Mouse (Mus musculus) hindbrain, embryonic 16.5 days (tissue): ENCODE data around the gene Pcgf1. TPM values are rescaled to one million over a fixed set of nuclear protein-coding genes. Genes with fewer than 3 reads are reported as not detected.
A peak's percentile ranks its signal among the peaks of the same experiment; 100 is the strongest.

ENCODE experiments used
- ATAC-seq: fragments of 200-750 bp; cut with Nextera tagmentation; 2 replicates; pipeline ENCODE4 v1.8.0; 2017; ENCODE audit warnings: moderate TSS enrichment, moderate library complexity
- H3K27ac ChIP-seq: fragments of 300-500 bp; sonication (generic); 2 replicates; pipeline ENCODE4 v1.5.1; 2014; ENCODE audit warnings: low read depth, mild to moderate bottlenecking, control low read depth, low read length, moderate library complexity
- H3K27me3 ChIP-seq: fragments of 300-500 bp; sonication (generic); replicated peaks from 2 replicates; pipeline ENCODE4 v1.6.1; 2014; ENCODE audit warnings: low read length; ENCODE audit not compliant: control insufficient read depth, insufficient read depth
- H3K36me3 ChIP-seq: fragments of 300-500 bp; sonication (generic); 2 replicates; pipeline ENCODE4 v1.6.1; 2014; ENCODE audit warnings: mild to moderate bottlenecking, low read length, moderate library complexity, mixed read lengths; ENCODE audit not compliant: control insufficient read depth, insufficient read depth
- H3K4me1 ChIP-seq: fragments of 300-500 bp; sonication (generic); 2 replicates; pipeline ENCODE4 v1.6.1; 2014; ENCODE audit warnings: low read depth, low read length; ENCODE audit not compliant: control insufficient read depth, insufficient read depth
- H3K4me2 ChIP-seq: fragments of 300-500 bp; sonication (generic); 2 replicates; pipeline ENCODE4 v1.6.1; 2014; ENCODE audit warnings: mild to moderate bottlenecking, low read length, control low read depth, moderate library complexity
- H3K4me3 ChIP-seq: fragments of 300-500 bp; sonication (generic); 2 replicates; pipeline ENCODE4 v1.5.1; 2014; ENCODE audit warnings: mild to moderate bottlenecking, low read length, control low read depth, moderate library complexity
- H3K9ac ChIP-seq: fragments of 300-500 bp; sonication (generic); 2 replicates; pipeline ENCODE4 v1.6.1; 2014; ENCODE audit warnings: low read depth, mild to moderate bottlenecking, control low read depth, low read length, moderate library complexity
- H3K9me3 ChIP-seq: fragments of 300-500 bp; sonication (generic); 2 replicates; pipeline ENCODE4 v1.6.1; 2014; ENCODE audit warnings: mild to moderate bottlenecking, low read length, moderate library complexity; ENCODE audit not compliant: control insufficient read depth
- WGBS: fragments of 180-500 bp; shearing (Covaris S2); extraction: QIAGEN DNeasy Blood & Tissue Kit; methylation state at CpG from one replicate; pipeline ENCODE4 v1.1.7; 2014; 5-methylcytosine and 5-hydroxymethylcytosine counted together
- polyA plus RNA-seq: library from polyadenylated mRNA; unstranded; fragments of >200 nt; fragmentation: Nextera tagmentation; extraction: Ambion mirVana; gene quantifications from 2 replicates; pipeline ENCODE4 v1.2.1, GENCODE M21; 2015

The Pcgf1 gene
- polyA plus RNA-seq, 1 experiment from 2014 or later = 48.8 TPM

DNA sequence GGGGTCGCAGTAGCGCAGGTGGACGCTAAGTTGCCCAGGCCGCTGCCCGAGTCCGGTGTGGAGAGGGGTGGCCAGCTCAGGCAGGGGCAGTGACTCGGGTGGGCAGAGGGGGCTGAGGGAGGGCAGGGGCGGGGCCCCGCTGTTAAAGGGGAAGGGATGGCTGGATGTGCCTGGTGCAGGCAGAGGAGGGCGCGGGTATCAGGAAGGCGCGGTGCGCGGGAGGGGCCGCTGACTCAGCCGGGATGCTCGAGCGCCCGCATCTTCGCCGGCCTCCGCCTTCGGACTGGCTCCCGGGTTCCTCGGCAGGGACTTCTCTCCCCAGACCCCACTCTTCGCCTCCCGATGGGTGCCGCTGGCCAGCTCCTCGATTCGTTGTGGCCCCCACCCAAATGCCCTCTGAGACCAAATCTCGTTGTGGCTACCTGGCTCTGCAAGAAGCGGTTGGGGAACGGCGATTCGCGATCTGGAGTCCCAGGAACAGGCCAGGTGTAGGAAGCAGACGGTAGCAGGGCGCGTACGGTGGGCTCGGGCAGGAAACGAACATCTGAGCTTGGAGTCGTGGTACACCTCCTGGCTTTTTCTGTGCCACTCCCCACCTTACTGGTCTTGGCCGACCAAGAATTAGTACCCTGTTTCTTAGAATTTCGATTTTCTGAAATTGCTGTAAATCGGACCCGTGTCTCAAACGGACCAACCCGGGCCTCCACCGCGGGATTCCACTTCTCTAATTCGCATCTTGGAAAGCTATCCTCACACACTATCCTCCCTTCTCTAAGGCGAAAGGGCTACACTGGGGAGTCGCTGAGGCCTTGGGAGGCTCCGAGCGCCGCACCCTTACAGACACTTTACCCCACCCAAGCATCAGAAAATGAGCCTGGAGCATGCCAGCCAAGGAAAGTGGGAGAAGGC, 7.1 kb upstream of the Pcgf1 start:
- ATAC-seq = no peak
- peaks cover 7% of the 10 kb centered on the region; the same call in 1 of the 2 replicates for H3K4me1 ChIP-seq
- H3K9me3 ChIP-seq = no peaks in the 10 kb centered on the region
- WGBS = 1% methylated on average over 50 of the region's 58 CpGs
- no peaks in the 10 kb centered on the region for H3K36me3 ChIP-seq
- no peak overlapping the region for H3K9ac ChIP-seq
- H3K4me2 ChIP-seq = no peak overlapping the region; the same call in 1 of the 2 replicates
- H3K4me3 ChIP-seq = peak overlapping the region; percentile 17; the same call in 1 of the 2 replicates
- H3K27ac ChIP-seq = no peak overlapping the region
- peaks cover 75% of the 10 kb centered on the region for H3K27me3 ChIP-seq

DNA sequence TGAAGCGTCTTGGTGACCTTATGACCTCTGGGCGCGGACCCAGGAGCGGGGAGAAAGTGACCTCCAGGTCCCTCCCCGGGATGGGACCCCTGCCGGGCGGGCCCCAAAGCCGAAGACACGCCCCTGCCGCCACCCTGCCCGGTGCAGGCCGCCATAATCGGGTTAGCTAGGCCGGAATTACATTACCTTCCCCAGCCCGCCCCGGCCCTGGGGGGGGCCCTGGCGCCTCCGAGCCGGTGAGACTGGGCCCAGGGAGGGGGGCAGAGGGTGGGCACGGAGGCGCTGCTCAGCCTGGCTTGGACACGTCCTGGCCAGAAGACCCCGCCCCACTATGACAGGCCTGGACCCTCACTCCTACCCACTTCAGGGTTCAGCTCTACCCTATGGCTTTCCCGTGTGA, 6.4 kb upstream of the Pcgf1 start:
- Histone ChIP-seq H3K4me2 (no peak overlapping the region), H3K4me1 (peaks cover 7% of the 10 kb centered on the region; the same call in 1 of the 2 replicates), H3K27me3 (peaks cover 74% of the 10 kb centered on the region), H3K9me3 (no peaks in the 10 kb centered on the region), H3K27ac (no peak overlapping the region), H3K4me3 (no peak overlapping the region), H3K36me3 (no peaks in the 10 kb centered on the region), H3K9ac (no peak overlapping the region)
- peak; percentile 41; the same call in 1 of the 2 replicates for ATAC-seq
- WGBS = 1% methylated on average over 19 of the region's 24 CpGs

DNA sequence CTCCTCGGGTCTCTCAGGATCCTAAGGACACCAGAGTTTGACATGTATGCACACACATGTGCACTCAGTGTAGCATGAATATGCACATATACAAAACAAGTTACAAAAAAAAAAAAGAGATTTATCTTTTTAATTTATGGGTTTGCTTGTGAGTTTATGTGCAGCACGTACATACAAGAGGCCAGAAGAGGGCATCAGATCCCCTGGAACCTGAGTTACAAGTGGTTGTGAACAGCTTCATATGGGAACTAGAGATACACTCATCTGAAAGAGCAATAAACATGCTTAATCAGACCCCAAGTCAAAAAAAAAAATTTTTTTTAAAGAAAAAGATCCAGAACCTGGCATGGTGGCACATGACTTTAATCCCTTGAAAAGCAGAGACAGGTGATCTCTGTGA, 2.7 kb upstream of the Pcgf1 start:
- Histone ChIP-seq H3K4me2 (no peak overlapping the region), H3K9ac (no peak overlapping the region), H3K9me3 (no peaks in the 10 kb centered on the region), H3K27me3 (peaks cover 47% of the 10 kb centered on the region), H3K4me3 (no peak overlapping the region), H3K36me3 (no peaks in the 10 kb centered on the region), H3K27ac (no peak overlapping the region), H3K4me1 (peaks cover 15% of the 10 kb centered on the region)
- 16% methylated on average over 2 of the region's 2 CpGs for WGBS
- no peak for ATAC-seq

DNA sequence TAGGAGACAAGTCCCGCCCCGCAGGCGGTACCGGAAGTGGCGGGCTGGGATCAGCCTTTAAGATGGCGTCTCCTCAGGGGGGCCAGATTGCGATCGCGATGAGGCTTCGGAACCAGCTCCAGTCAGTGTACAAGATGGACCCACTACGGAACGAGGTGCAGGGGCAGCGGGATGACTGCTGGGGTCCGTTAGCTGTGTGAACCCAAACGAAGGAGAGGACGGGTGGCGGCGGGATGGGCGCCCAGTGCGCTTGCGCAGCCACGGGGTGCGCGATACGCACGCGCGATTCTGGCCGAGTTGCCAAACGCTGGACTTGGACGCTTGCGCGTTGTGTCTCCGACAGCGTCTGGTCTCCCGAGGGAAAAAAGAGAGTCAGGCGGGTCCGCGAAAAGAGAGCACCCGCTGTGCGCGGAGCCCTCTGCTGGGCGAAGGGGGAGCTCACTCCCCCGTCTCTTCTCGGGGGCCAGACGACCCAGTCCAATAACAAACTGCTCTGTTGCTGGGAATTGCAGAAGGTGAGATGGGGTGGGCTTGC, 722 bp downstream of the Pcgf1 start:
- peaks cover 6% of the 10 kb centered on the region; the same call in 1 of the 2 replicates for H3K36me3 ChIP-seq
- peak overlapping the region; percentile 87 for H3K9ac ChIP-seq
- WGBS = under 1% methylated on average over 46 of the region's 46 CpGs
- peaks cover 11% of the 10 kb centered on the region for H3K4me1 ChIP-seq
- H3K4me3 ChIP-seq = peak overlapping the region; percentile 88
- peak overlapping the region; percentile 92 for H3K27ac ChIP-seq
- peaks cover 40% of the 10 kb centered on the region for H3K27me3 ChIP-seq
- no peaks in the 10 kb centered on the region for H3K9me3 ChIP-seq
- ATAC-seq = peak; percentile 95
- H3K4me2 ChIP-seq = peak overlapping the region; percentile 97

DNA sequence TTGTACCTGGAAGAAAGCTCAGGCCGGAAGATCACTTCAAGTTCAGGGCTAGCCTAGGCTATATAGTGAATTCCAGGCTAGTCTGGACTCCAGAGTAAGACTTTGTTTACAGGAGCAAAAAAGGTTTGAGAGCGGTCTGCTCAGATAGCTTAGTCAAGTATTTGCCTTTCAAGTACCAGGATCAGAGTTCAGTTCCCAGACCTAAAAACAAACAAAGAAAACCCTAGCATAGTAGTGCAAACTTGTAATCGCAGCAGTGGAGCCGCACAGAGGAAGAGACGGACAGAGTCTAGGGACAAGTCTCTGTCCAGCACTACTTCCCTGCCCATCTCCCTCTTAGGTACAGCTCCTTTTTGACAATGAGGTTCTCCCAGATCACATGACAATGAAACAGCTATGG, 2.5 kb downstream of the Pcgf1 start:
- H3K4me3 ChIP-seq = no peak overlapping the region
- H3K27ac ChIP-seq = no peak overlapping the region
- H3K27me3 ChIP-seq = peaks cover 41% of the 10 kb centered on the region
- H3K4me2 ChIP-seq = no peak overlapping the region
- H3K4me1 ChIP-seq = peaks cover 11% of the 10 kb centered on the region
- H3K9ac ChIP-seq = no peak overlapping the region
- WGBS = over 99% methylated on average over 5 of the region's 5 CpGs
- peaks cover 6% of the 10 kb centered on the region; the same call in 1 of the 2 replicates for H3K36me3 ChIP-seq
- no peak for ATAC-seq
- no peaks in the 10 kb centered on the region for H3K9me3 ChIP-seq

DNA sequence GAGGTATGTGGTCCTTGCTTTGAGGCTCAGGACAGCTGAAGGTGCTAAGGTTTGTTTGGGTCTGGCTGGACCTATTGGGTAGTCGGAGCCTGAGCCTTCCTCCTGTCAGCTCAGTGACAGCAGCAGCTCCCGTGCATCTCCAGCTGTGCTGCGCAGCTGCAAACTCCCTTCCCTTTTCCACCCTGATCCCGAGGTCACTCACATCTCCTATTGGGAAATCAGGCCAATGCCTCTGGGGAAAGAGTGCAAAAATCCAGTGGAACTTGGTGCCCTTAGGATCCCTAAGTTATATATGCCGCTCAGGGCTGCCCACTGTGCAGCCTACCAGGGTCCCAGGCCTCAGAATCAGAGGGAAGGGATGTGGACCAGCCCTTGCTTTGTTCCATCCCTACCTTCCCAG, 5.8 kb downstream of the Pcgf1 start:
- Histone ChIP-seq H3K27me3 (peaks cover 54% of the 10 kb centered on the region), H3K4me1 (peaks cover 11% of the 10 kb centered on the region), H3K4me3 (no peak overlapping the region), H3K9ac (no peak overlapping the region), H3K27ac (no peak overlapping the region), H3K36me3 (peaks cover 6% of the 10 kb centered on the region; the same call in 1 of the 2 replicates), H3K9me3 (no peaks in the 10 kb centered on the region), H3K4me2 (no peak overlapping the region)
- ATAC-seq = no peak
- WGBS = 8% methylated on average over 5 of the region's 5 CpGs

DNA sequence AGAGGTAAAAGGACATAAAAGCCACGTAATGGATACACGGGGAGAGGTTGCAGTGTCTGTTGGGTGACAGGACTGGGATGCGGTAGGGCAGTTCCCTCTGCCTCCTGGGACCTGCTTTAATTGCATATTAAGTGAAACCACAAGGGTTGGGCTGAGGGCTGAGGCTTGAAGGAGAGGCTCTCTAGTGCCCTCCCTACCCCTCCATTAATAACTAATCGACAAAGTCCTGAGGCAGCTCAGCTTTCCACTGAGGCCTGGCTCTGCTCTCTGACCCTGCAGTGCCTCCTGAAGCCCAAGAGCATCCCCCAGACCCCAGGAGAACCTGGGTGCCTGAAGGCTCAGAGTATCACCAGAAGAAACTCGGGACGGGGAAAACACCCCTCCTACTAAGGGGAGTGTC, 6.8 kb downstream of the Pcgf1 start:
- Histone ChIP-seq H3K4me3 (no peak overlapping the region), H3K9me3 (no peaks in the 10 kb centered on the region), H3K36me3 (peaks cover 6% of the 10 kb centered on the region; the same call in 1 of the 2 replicates), H3K4me1 (peaks cover 5% of the 10 kb centered on the region), H3K4me2 (no peak overlapping the region), H3K27me3 (peaks cover 61% of the 10 kb centered on the region), H3K9ac (no peak overlapping the region), H3K27ac (no peak overlapping the region)
- WGBS = 6% methylated on average over 6 of the region's 6 CpGs
- no peak for ATAC-seq

DNA sequence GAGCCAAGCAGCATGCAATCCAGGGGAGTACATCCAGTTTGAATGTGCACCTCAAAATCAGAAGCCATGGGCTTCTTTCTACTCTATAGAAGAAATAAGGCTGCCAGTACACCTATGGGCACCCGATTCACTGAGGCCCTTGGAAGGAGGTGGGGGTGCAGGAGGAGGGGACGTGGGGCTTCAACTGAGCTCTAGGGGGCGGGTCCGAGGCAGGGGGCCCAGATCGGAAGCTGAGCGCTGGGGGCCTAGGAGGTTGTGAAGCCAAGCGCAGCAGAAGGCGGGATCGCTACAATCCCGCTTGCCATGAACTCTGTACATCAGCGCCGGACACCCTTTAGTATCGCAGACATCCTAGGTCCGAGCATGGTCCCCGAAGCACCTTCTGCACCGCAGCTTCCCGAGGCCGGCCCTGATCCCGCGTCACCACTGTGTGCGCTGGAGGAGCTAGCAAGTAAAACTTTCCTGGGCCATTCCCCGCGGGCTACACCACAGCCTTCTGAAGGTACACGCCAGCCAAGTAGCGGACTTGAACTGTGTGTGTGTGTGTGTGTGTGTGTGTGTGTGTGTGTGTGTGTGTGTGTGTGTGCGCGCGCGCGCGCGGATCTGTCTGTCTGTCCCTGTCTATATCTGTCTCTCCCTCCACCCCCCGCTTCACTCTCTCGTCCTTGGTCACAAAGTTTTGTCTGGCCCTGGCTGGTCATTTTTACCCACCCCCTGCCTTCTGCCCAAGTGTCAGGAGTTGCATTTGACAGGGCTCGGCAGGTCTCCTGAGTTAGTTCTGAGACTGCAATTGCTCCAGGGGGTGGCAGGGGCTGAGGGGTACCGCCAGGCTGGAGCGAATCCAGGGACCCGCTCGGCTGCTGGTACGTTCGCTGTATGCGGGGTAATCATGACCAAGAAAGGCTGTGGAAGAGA, 8.7 kb downstream of the Pcgf1 start, which contains the start of gene Lbx2:
Gene Lbx2 (plus strand): TSS at position 247 of the 915 bp plus-strand sequence.
- Histone ChIP-seq H3K27ac (no peak within 1 kb of the TSS), H3K36me3 (peaks cover 3% of the 10 kb centered on the region; the same call in 1 of the 2 replicates), H3K9me3 (no peaks in the 10 kb centered on the region), H3K27me3 (peaks cover 75% of the 10 kb centered on the region), H3K4me2 (no peak within 1 kb of the TSS; the same call in 1 of the 2 replicates), H3K4me3 (no peak within 1 kb of the TSS), H3K4me1 (peaks cover 4% of the 10 kb centered on the region; the same call in 1 of the 2 replicates), H3K9ac (no peak within 1 kb of the TSS; the same call in 1 of the 2 replicates)
- whole genome bisulfite sequencing = 5% methylated on average over 42 of the region's 42 CpGs
- ATAC-seq = no peak
